Mouse (Mus musculus) brain, embryonic 18.5 days (tissue): Measurements from ENCODE around the gene Ttc7.

Experiments
- DNase-seq: peaks from one replicate; pipeline ENCODE4 v3.0.0-alpha.2; 2012; ENCODE audit warnings: low read depth, low spot score

Gene Ttc7

GRCm38 (mm10) chr17:87335152-87335551 lies 52.5 kb downstream of the Ttc7 start:
- no peak for DNase-seq

GRCm38 (mm10) chr17:87335727-87336126 lies 53.0 kb downstream of the Ttc7 start:
- no peak for DNase-seq

- no peak for DNase-seq
Measured at GRCm38 (mm10) chr17:87336910-87337309, 54.2 kb downstream of the Ttc7 start.

- DNase-seq = no peak
Measured at GRCm38 (mm10) chr17:87337683-87338082, 55.0 kb downstream of the Ttc7 start.

DNA sequence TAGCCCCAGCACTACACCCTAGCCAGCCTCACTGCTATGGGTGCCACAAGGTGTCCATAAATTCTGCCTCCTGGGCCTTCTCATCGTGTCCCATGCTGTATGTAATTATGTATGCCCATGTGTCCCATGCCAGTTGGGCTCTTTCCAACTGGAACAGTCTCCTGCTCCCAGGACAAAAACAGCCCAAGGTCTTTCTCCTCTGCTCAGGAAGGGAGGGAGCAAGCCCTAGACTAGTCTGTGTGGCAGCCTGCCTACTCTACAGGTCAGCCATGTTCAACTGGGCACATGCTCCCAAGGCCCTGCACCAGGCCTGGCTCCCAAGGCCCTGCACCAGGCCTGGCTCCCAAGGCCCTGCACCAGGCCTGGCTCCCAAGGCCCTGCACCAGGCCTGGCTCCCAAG lies 56.4 kb downstream of the Ttc7 start:
- DNase-seq = no peak

GRCm38 (mm10) chr17:87343060-87343703 lies 60.5 kb downstream of the Ttc7 start:
- no peak for DNase-seq

GRCm38 (mm10) chr17:87344441-87345251 lies 62.0 kb downstream of the Ttc7 start:
- no peak for DNase-seq

- no peak for DNase-seq
Measured at GRCm38 (mm10) chr17:87345252-87345593, 62.5 kb downstream of the Ttc7 start.

DNA sequence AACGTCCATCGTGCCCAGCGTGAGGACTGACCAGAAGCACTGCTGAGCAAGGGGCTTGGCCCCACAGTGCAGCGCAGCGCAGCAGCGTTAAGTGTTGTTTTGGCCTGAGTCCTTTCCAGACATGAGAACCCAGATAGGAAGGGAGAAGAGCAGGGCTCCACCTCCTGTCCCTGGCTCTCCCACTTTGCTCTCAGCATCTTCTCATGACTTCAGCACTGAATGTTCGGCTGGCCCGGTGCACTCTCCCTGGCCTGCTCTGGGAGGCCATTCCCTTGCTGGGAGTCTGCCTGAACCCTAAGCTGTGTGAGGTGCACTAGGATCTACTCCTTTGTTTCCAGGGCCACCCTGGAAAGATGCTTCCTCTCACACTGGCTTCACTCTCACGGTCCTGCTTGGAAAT lies 65.7 kb downstream of the Ttc7 start:
- no peak for DNase-seq

DNA sequence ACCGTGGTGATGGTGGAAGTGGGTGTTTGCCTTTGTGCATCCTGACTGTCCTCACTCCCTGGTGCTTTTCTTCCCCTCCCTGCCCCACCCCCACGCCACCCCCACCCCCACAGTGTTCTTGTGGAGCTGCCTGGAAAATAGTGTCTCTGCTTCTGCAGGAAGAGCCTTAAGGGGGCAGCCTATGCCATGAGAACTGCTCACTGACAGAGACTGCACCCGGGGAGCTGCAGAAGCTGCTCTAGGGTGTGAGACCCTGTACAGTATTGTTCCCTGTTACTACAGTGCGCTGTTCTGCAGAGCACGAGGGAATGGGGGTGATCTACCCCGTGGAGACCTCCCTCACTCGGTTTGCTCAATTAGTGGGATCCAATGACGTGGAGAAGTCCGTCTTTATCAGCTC lies 66.4 kb downstream of the Ttc7 start:
- no peak for DNase-seq

DNA sequence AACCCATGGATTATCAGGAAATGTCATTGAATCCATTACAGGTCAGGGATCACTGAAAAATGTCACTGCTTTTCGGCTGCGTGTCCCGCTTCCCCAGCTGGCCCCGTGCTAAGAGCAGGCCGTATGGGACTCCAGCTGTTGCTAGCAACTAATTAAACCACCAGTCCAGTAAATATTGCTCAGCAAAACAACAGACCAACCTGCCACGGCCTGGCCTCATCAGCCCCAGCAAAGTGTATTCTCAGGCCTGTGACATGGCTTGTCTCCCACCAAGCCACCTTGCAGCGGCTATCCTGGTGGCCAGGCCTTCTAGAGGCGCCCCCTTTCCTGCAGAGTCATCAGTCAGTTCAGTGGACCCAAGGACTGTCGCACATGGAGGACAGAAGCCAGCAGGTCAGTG lies 66.9 kb downstream of the Ttc7 start:
- no peak for DNase-seq

GRCm38 (mm10) chr17:87350471-87351240 lies 68.0 kb downstream of the Ttc7 start:
- no peak for DNase-seq

DNA sequence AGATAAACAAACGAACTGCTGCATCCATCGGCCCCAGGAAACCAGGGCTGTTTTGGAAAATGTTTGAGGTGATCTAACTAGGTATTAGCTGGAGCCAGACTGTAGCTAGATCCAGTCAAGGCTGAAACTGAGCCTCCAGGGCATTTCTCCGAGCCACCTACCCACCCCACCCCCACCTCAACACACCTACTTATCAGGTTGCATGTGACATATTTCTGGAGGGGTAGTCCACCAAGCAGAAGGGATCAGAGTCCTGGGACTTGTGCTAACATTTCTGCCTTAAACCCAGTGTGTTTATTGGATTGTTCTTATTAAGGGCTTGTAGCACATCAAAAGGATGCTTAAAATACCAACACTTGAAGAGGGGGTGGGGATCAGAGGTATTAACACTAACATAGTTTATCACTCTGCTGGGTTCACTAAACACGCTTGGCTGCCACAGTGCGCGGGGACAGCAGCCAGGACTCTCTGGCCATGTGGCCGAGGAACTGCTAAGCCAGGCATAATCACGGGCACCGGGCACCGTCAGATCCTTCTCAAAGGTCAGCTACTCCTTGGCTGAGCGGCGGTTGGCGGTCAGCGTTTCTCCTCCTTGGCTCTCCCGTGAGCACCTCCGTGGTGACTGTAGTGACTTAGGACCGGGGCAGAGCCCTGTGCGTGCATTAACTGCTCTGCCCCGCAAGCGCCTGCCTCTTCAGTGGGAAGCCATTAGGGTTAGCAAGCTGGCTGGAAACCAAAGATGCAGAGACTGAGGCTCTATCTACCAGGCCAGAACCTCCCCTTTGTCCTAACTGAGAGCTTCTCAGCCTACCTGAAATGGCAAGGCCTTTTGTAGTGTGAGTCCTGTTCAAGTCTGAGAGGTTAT lies 68.8 kb downstream of the Ttc7 start:
- DNase-seq = no peak

- no peak for DNase-seq
Measured at GRCm38 (mm10) chr17:87352106-87352897, 69.6 kb downstream of the Ttc7 start.

- no peak for DNase-seq
Measured at GRCm38 (mm10) chr17:87352898-87353225, 70.2 kb downstream of the Ttc7 start.

DNA sequence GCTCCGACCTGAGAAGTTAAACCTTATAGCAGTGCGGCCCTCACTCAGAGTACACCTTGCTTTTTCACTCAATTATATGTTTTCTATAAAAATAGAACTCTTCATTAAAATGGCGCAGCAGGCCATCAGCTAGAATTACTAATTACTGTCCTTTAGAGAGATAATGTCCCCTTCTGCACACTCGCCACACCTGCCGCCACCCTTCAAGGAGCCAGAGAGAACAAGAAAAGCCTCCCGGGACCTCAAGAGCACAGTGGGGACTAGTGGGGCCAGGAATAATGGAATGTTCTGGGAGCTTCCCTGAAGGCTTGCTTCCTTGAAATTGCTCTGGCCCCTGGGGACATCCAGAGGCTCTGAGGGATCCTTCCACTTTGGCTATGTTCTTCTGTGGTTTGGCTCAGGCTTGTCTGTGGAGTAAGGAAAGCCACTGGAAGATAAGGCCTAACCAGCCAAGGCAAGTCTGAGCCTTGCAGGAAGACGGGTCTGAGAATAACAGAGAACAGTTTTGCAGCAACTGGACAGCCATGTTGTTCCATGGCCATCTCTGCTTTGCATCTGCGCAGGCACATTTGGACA lies 71.1 kb downstream of the Ttc7 start:
- DNase-seq = no peak

GRCm38 (mm10) chr17:87355456-87355855 lies 72.8 kb downstream of the Ttc7 start:
- DNase-seq = no peak

GRCm38 (mm10) chr17:87356261-87356660 lies 73.6 kb downstream of the Ttc7 start:
- no peak for DNase-seq

DNA sequence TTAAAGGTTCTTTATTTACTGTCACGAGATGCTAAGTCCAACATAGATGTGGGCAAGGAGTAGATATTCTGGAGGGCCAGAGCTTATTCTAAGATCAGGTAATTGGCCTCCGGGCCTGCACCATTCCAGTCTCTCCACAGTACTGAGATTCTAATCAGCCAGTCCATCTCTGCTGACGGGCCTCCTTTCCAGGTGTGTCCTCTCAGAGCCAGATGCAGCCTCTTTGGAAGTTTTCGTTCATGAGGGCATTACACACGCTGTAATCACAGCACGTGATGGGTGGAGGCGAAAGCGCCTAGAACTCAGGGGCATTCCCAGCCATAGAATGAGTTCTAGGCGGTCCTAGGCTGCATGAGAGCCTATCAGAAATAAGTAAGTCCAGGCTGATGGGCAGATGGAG lies 74.8 kb downstream of the Ttc7 start:
- no peak for DNase-seq

DNA sequence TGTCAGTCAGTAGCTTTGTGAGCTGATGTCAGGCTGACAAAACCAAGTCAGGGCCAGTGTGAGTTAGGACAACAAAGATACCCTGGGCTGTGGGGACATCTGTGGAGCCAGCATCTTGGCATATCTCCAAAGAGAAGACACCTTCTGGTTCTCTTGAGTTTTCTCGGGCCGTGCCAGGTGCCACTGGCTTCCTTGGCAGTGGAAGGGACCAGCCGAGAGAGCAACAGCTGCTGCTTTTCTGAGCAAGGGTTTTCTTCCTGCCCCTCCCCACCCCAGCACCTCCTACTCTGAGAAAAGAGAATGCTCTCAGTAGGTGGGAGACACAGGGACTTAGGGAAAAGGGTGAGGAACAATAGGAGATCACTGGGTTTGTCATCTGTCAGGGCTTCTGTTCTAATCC lies 78.4 kb downstream of the Ttc7 start:
- no peak for DNase-seq

GRCm38 (mm10) chr17:87364108-87364507 lies 81.4 kb downstream of the Ttc7 start:
- DNase-seq = no peak
